Mouse (Mus musculus) midbrain, embryonic 16.5 days (tissue): ENCODE results near the gene Arhgap1. TPM values are rescaled to one million over a fixed set of nuclear protein-coding genes. Genes with fewer than 3 reads are reported as not detected.
A peak's percentile ranks its signal among the peaks of the same experiment; 100 is the strongest.

Experiments
- ATAC-seq: fragments of 200-750 bp; cut with Nextera tagmentation; 2 replicates; pipeline ENCODE4 v1.8.0; 2017; ENCODE audit warnings: moderate TSS enrichment
- H3K27ac ChIP-seq: fragments of 300-500 bp; sonication (generic); 2 replicates; pipeline ENCODE4 v1.5.1; 2014; ENCODE audit warnings: mild to moderate bottlenecking, low read length, mixed read lengths
- H3K27me3 ChIP-seq: fragments of 300-500 bp; sonication (generic); 2 replicates; pipeline ENCODE4 v1.6.1; 2014; ENCODE audit warnings: low read depth, low read length, mixed read lengths; ENCODE audit not compliant: control insufficient read depth, insufficient read depth
- H3K36me3 ChIP-seq: fragments of 300-500 bp; sonication (generic); 2 replicates; pipeline ENCODE4 v1.6.1; 2014; ENCODE audit warnings: mild to moderate bottlenecking, low read length, moderate library complexity, mixed read lengths; ENCODE audit not compliant: control insufficient read depth, insufficient read depth
- H3K4me1 ChIP-seq: fragments of 300-500 bp; sonication (generic); 2 replicates; pipeline ENCODE4 v1.6.1; 2014; ENCODE audit warnings: mild to moderate bottlenecking, low read length, mixed read lengths; ENCODE audit not compliant: control insufficient read depth, insufficient read depth
- H3K4me2 ChIP-seq: fragments of 300-500 bp; sonication (generic); 2 replicates; pipeline ENCODE4 v1.6.1; 2014; ENCODE audit warnings: mild to moderate bottlenecking, low read length, mixed read lengths
- H3K4me3 ChIP-seq: fragments of 300-500 bp; sonication (generic); 2 replicates; pipeline ENCODE4 v1.5.1; 2014; ENCODE audit warnings: low read depth, mild to moderate bottlenecking, low read length, moderate library complexity, mixed read lengths
- H3K9ac ChIP-seq: fragments of 300-500 bp; sonication (generic); 2 replicates; pipeline ENCODE4 v1.6.1; 2014; ENCODE audit warnings: low read depth, low read length, mixed read lengths
- H3K9me3 ChIP-seq: fragments of 300-500 bp; sonication (generic); replicated peaks from 2 replicates; pipeline ENCODE4 v1.6.1; 2014; ENCODE audit warnings: mild to moderate bottlenecking, low read length, mixed read lengths; ENCODE audit not compliant: control insufficient read depth, poor library complexity, severe bottlenecking
- WGBS: fragments of 180-500 bp; shearing (Covaris S2); extraction: QIAGEN DNeasy Blood & Tissue Kit; methylation state at CpG from one replicate; pipeline ENCODE4 v1.1.7; 2014; 5-methylcytosine and 5-hydroxymethylcytosine counted together
- polyA plus RNA-seq: library from polyadenylated mRNA; unstranded; fragments of >200 nt; fragmentation: Nextera tagmentation; extraction: Ambion mirVana; gene quantifications from 2 replicates; pipeline ENCODE4 v1.2.1, GENCODE M21; 2015

The Arhgap1 gene
- polyA plus RNA-seq, 1 experiment from 2014 or later: 95.9 TPM

- Histone ChIP-seq H3K4me2 (no peak overlapping the region), H3K27ac (no peak overlapping the region), H3K9ac (no peak overlapping the region), H3K4me1 (no peaks in the 10 kb centered on the region), H3K27me3 (no peaks in the 10 kb centered on the region), H3K4me3 (no peak overlapping the region), H3K9me3 (no peaks in the 10 kb centered on the region), H3K36me3 (no peaks in the 10 kb centered on the region)
- WGBS: 76% methylated on average over 1 of the region's 1 CpGs
- no peak for ATAC-seq
Measured at GRCm38 (mm10) chr2:91699225-91699624, 49.6 kb downstream of the Arhgap1 start.

DNA sequence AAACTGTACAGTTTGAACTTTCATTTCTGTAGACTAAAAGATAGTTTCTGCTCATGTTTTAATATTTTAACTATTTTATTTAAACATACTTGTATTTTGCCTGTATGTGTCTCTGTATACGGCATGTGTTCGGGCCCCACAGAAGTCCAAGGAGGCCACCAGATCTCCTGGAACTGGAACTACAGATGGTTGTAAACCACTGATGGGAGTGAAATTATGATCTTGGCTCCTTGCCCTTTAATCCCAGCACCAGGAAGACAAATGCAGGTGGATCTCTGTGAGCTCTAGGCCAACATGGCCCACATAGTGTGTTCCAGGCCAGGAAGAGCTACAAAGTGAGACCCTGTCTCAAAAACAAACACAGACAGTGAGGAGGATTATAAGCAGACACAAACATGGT, 51.7 kb downstream of the Arhgap1 start:
- Histone ChIP-seq H3K4me3 (no peak overlapping the region), H3K27ac (no peak overlapping the region), H3K4me1 (no peaks in the 10 kb centered on the region), H3K27me3 (no peaks in the 10 kb centered on the region), H3K9me3 (no peaks in the 10 kb centered on the region), H3K9ac (no peak overlapping the region), H3K36me3 (no peaks in the 10 kb centered on the region), H3K4me2 (no peak overlapping the region)
- no peak for ATAC-seq
- 98% methylated on average over 2 of the region's 2 CpGs for WGBS

DNA sequence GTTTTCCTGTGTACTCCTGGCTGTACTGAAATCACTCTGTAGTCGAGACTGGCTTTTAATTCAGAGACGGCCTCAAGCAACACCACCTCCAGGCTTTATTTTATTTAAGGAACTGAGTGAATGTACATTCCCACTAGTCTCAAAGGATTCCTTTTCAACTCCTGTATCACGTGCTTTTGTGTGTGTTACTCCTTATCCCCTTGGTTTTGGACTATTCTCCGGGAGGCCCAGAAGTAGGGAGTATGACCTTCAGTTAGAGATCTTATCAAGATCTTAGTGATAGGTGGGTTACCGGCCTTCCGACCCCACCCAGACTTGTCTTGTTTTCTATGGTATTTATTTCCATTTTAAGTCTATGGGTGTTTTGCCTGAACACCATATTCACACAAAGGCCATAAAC, 56.1 kb downstream of the Arhgap1 start:
- Histone ChIP-seq H3K36me3 (no peaks in the 10 kb centered on the region), H3K4me2 (no peak overlapping the region), H3K4me1 (peaks cover 14% of the 10 kb centered on the region), H3K4me3 (no peak overlapping the region), H3K9ac (no peak overlapping the region), H3K27me3 (no peaks in the 10 kb centered on the region), H3K9me3 (no peaks in the 10 kb centered on the region), H3K27ac (no peak overlapping the region)
- WGBS: 86% methylated on average over 6 of the region's 6 CpGs
- ATAC-seq: no peak

DNA sequence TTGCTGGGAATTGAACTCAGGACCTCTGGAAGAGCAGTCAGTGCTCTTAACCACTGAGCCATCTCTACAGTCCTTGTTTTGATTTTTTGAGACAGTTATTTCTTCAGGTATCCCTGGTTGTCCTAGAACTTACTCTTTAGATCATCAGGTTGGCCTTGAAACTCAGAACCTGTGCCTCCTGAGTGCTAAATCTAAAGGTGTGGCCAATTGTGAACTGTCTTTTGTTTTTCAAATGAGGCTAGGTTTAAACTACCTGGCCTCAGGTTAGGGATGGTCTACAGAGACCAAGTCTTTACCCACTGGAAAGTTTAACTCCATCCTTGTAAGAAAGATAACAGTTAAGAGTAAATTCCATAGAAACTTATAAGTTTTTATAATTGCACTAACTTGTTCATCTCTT, 56.8 kb downstream of the Arhgap1 start:
- Histone ChIP-seq H3K36me3 (no peaks in the 10 kb centered on the region), H3K4me2 (no peak overlapping the region), H3K9ac (no peak overlapping the region), H3K27ac (no peak overlapping the region), H3K27me3 (no peaks in the 10 kb centered on the region), H3K4me1 (peaks cover 17% of the 10 kb centered on the region), H3K4me3 (no peak overlapping the region), H3K9me3 (no peaks in the 10 kb centered on the region)
- no peak for ATAC-seq

- no peaks in the 10 kb centered on the region for H3K9me3 ChIP-seq
- no peak for ATAC-seq
- H3K4me2 ChIP-seq: no peak overlapping the region
- H3K36me3 ChIP-seq: no peaks in the 10 kb centered on the region
- no peak overlapping the region for H3K27ac ChIP-seq
- H3K9ac ChIP-seq: no peak overlapping the region
- 93% methylated on average over 6 of the region's 6 CpGs for WGBS
- no peak overlapping the region for H3K4me3 ChIP-seq
- peaks cover 24% of the 10 kb centered on the region for H3K4me1 ChIP-seq
- H3K27me3 ChIP-seq: no peaks in the 10 kb centered on the region
Measured at GRCm38 (mm10) chr2:91708361-91708760, 58.7 kb downstream of the Arhgap1 start.

DNA sequence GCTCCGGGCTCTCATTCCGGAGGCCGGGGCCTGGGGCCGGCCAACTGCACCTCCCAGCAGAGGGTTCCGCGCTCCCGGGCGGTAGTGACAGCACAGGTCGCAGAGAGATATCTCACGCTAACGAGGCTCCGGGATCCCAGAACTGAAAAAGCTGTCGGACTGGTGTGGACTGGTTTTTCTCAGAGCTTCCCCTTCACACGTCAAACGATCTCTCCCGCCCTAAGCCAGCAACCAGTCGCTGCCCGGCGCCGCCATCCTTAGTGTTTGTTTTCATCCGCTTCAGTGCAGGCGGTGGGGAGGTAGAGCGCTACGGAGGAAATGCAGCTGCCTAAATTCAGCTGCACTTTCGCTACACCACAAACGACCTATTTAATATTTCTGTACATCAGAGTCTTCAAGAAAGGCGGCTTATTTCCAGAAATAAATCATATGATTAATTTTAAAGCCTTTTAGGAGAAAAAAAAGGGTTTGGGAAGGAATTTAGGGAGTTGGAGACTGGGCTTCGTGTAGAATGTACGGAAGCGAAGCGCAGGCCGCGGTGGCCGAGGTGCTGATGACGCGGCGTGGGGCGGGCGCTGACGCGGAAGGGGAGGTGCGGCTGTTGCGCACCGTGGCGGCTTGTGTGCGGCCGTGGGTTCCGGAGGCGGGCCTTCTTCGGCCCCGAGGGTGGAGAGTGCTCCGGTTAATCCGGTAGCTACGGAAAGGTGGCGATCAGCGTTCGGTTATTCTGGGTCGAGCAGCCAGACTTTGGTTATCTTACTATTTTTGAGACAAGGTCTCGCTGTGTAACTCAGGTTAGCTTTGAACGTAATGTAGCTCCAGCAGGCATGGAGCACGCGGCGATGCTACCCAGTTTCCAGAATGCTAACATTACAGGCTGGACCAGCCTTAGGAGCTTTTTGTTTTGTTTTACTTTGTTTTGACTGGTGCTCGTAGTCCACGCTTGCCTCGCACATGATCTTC, 60.9 kb downstream of the Arhgap1 start, which contains the start of the genes Atg13 and Harbi1:
TSS of gene Atg13 (minus strand) at position 305 of the 963 bp plus-strand sequence.
TSS of gene Harbi1 (plus strand) at position 581 of the 963 bp plus-strand sequence.
- Histone ChIP-seq H3K4me3 (peak within 1 kb of the TSS; percentile 99), H3K9ac (peak within 1 kb of the TSS; percentile 81), H3K9me3 (no peaks in the 10 kb centered on the region), H3K27ac (peak within 1 kb of the TSS; percentile 84), H3K36me3 (no peaks in the 10 kb centered on the region), H3K4me1 (peaks cover 30% of the 10 kb centered on the region), H3K27me3 (no peaks in the 10 kb centered on the region), H3K4me2 (peak within 1 kb of the TSS; percentile 92)
- ATAC-seq: peak; percentile 99
- WGBS: under 1% methylated on average over 66 of the region's 66 CpGs

DNA sequence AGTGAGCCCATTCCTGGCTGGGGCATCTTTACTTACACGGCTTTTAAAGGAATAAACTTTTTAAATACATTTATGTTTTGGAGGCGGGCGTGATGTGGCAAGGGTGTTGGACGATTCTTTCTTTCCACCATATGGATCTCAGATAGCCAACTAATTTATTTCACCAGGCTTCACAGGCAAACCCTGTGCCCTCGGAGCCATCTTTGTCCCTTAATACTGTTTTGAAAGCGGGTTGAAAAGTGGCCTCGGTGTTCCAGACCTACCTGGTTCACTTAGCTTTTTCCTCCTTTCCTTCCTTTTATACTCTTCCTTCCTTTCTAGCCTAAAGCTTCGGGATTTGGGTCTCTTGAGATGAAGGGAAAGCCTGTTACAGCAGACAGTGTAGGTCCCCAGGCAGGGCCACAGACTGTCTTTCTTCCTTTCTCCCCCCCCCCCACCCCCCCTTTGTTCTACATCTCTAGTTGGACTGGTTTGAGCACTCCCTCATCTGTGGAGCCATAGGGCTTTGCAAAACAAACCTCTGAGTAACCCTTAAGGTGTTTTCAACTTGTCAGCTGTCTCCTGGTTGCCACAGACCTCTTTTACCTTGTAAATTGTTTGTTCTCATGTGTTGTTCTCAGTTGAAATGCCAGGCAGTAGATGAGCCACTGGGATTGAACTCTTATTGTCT, 61.7 kb downstream of the Arhgap1 start:
- Histone ChIP-seq H3K9ac (peak overlapping the region; percentile 81), H3K36me3 (no peaks in the 10 kb centered on the region), H3K27me3 (no peaks in the 10 kb centered on the region), H3K4me1 (peaks cover 30% of the 10 kb centered on the region), H3K4me3 (peak overlapping the region; percentile 99), H3K27ac (peak overlapping the region; percentile 84), H3K9me3 (no peaks in the 10 kb centered on the region), H3K4me2 (peak overlapping the region; percentile 92)
- no peak for ATAC-seq
- 5% methylated on average over 8 of the region's 8 CpGs for WGBS

DNA sequence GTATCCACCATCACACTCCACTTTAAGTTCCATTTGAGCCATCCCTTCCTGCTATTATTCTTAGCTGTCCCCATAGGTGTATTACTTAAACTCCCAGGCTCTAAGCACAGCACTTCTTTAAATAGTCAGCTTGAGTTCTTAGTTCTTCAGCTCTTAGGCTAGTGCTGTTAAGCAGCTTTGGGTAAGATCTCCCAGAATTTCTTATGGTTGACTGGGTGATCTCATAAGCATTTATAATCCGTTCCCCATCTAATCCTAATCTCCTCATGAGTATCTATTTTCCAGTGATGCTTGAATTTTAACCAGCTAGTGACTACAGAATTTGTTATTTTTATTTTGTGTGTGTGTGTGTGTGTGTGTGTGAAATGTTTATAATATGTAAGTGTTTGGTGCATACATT, 65.3 kb downstream of the Arhgap1 start:
- Histone ChIP-seq H3K9ac (no peak overlapping the region), H3K36me3 (no peaks in the 10 kb centered on the region; the same call in 1 of the 2 replicates), H3K27me3 (no peaks in the 10 kb centered on the region), H3K27ac (no peak overlapping the region), H3K4me3 (no peak overlapping the region), H3K9me3 (no peaks in the 10 kb centered on the region), H3K4me2 (no peak overlapping the region), H3K4me1 (peaks cover 16% of the 10 kb centered on the region)
- 62% methylated on average over 1 of the region's 1 CpGs for WGBS
- no peak for ATAC-seq

DNA sequence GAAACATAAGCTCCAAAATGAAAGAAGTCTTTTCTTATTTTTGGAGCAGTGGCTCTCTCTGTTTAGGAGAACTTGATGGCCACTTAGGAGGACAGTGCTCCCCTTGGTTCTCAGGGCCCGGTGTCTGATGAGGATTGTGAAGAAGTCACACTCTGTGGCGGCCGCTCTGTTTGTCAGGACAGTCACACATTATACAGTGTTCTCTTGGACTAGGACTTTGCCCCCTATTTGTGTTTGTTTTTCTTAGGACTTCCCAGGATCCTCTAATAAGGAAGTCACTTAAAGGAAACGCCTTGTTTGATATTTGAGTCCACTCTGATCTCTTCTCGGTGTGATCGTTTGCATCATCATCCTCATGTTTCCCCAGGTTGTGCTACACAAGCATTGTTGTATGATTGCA, 68.6 kb downstream of the Arhgap1 start:
- H3K9ac ChIP-seq: no peak overlapping the region
- no peak for ATAC-seq
- no peaks in the 10 kb centered on the region for H3K27me3 ChIP-seq
- H3K27ac ChIP-seq: no peak overlapping the region
- WGBS: 88% methylated on average over 6 of the region's 6 CpGs
- H3K4me1 ChIP-seq: peaks cover 6% of the 10 kb centered on the region
- H3K36me3 ChIP-seq: peaks cover 2% of the 10 kb centered on the region; the same call in 1 of the 2 replicates
- H3K9me3 ChIP-seq: no peaks in the 10 kb centered on the region
- no peak overlapping the region for H3K4me3 ChIP-seq
- no peak overlapping the region for H3K4me2 ChIP-seq
